Mouse (Mus musculus) bone marrow, adult 2 months (tissue): Measurements from ENCODE around the gene Msx2.

Source experiments
- CTCF ChIP-seq: fragments of 200-500 bp; IDR thresholded peaks from 2 replicates; pipeline ENCODE4 v1.5.1; 2011; ENCODE audit warnings: low read length, control low read depth; ENCODE audit not compliant: control insufficient read depth, insufficient read depth
- POLR2A ChIP-seq: fragments of 200-500 bp; IDR thresholded peaks from 2 replicates; pipeline ENCODE4 v1.6.1; 2011; ENCODE audit warnings: low read depth, mild to moderate bottlenecking, control low read depth, low read length, borderline replicate concordance; ENCODE audit not compliant: control insufficient read depth

- TF ChIP-seq POLR2A (no peak), CTCF (no peak)
These were observed 29.5 kb upstream of the Msx2 start for GRCm38 (mm10) chr13:53502406-53502805.
